In genomic region chr16:38363256-38363595, GRCm38 (mm10) we compare ENCODE assay signal across 27 mouse cellular contexts. TPM values are rescaled to one million over a fixed set of nuclear protein-coding genes. Genes with fewer than 3 reads are reported as not detected.
DNase-seq lines count a peak whose midpoint lies in the region; ATAC-seq and TF ChIP-seq lines count a peak whose summit lies in the region.
"Had no signal": no experiment of that assay in that cellular context is flagged by ENCODE, and none has a peak within 500 bp of the region (broad histone marks: within the 10 kb centered on the region; RNA-seq: fewer than 3 reads in every experiment).

No protein-coding gene starts in this region.

- peak overlapping the region; percentile 100 for H3K27ac ChIP-seq in heart, embryonic 12.5 days (ENCODE audit: poor library complexity, severe bottlenecking)
- no peak overlapping the region for H3K27ac ChIP-seq in liver, embryonic 12.5 days
- no peak overlapping the region for H3K27ac ChIP-seq in liver, postnatal 0 days (ENCODE audit: low read depth)
- H3K27ac ChIP-seq in stomach, embryonic 15.5 days, result no peak overlapping the region
- H3K27ac ChIP-seq: embryonic facial prominence, embryonic 12.5 days; forebrain, embryonic 13.5 days; hindbrain, embryonic 12.5 days; limb, embryonic 13.5 days; lung, embryonic 15.5 days had no signal

- peaks cover 6% of the 10 kb centered on the region for H3K36me3 ChIP-seq in heart, embryonic 12.5 days
- H3K36me3 ChIP-seq in liver, embryonic 12.5 days, result no peaks in the 10 kb centered on the region
- H3K36me3 ChIP-seq in liver, postnatal 0 days (replicated peaks; ENCODE audit: insufficient read depth, low read length), result no peaks in the 10 kb centered on the region
- H3K36me3 ChIP-seq in stomach, embryonic 15.5 days, result no peaks in the 10 kb centered on the region
- H3K36me3 ChIP-seq: embryonic facial prominence, embryonic 12.5 days; hindbrain, embryonic 12.5 days; limb, embryonic 13.5 days; lung, embryonic 15.5 days had no signal

- 7% methylated on average over 3 of the region's 3 CpGs for WGBS in heart, embryonic 12.5 days
- WGBS in liver, embryonic 12.5 days (ENCODE audit: insufficient replicate concordance), result 34% methylated on average over 3 of the region's 3 CpGs
- 42% methylated on average over 3 of the region's 3 CpGs for WGBS in liver, postnatal 0 days (ENCODE audit: insufficient replicate concordance)
- WGBS in stomach, embryonic 15.5 days, result 55% methylated on average over 3 of the region's 3 CpGs

- TF ChIP-seq EP300 in liver, postnatal 0 days (IDR thresholded peaks at IDR 0.05; ENCODE audit: low read depth), result no peak

- H3K4me2 ChIP-seq in heart, embryonic 12.5 days, result peak overlapping the region; percentile 83
- H3K4me2 ChIP-seq in liver, embryonic 12.5 days, result no peak overlapping the region
- no peak overlapping the region for H3K4me2 ChIP-seq in liver, postnatal 0 days (ENCODE audit: low read depth, low read length)
- peak overlapping the region; percentile 12; the same call in 1 of the 2 replicates for H3K4me2 ChIP-seq in stomach, embryonic 15.5 days
- H3K4me2 ChIP-seq: embryonic facial prominence, embryonic 12.5 days; forebrain, embryonic 13.5 days; hindbrain, embryonic 12.5 days; limb, embryonic 13.5 days; midbrain, embryonic 11.5 days had no signal

- H3K4me3 ChIP-seq in heart, embryonic 12.5 days, result peak overlapping the region; percentile 66
- no peak overlapping the region for H3K4me3 ChIP-seq in liver, embryonic 12.5 days
- H3K4me3 ChIP-seq in liver, postnatal 0 days (ENCODE audit: low read depth, low read length), result no peak overlapping the region
- H3K4me3 ChIP-seq in stomach, embryonic 15.5 days (replicated peaks), result peak overlapping the region; percentile 8
- H3K4me3 ChIP-seq: embryonic facial prominence, embryonic 12.5 days; erythroblast, embryonic 14.5 days; forebrain, embryonic 13.5 days; hindbrain, embryonic 12.5 days; limb, embryonic 13.5 days had no signal

- peaks cover 38% of the 10 kb centered on the region for H3K4me1 ChIP-seq in heart, embryonic 12.5 days (replicated peaks)
- peaks cover 60% of the 10 kb centered on the region for H3K4me1 ChIP-seq in liver, embryonic 12.5 days
- peaks cover 8% of the 10 kb centered on the region; the same call in 1 of the 2 replicates for H3K4me1 ChIP-seq in liver, postnatal 0 days (ENCODE audit: insufficient read depth)
- H3K4me1 ChIP-seq in stomach, embryonic 15.5 days, result peaks cover 8% of the 10 kb centered on the region

- TF ChIP-seq CTCF in liver, postnatal 0 days (IDR thresholded peaks at IDR 0.05; ENCODE audit: low read depth), result no peak

- H3K27me3 ChIP-seq in heart, embryonic 12.5 days (replicated peaks), result no peaks in the 10 kb centered on the region
- H3K27me3 ChIP-seq in liver, embryonic 12.5 days (replicated peaks), result no peaks in the 10 kb centered on the region
- H3K27me3 ChIP-seq in liver, postnatal 0 days (ENCODE audit: insufficient read depth, low read length), result no peaks in the 10 kb centered on the region
- H3K27me3 ChIP-seq in stomach, embryonic 15.5 days (replicated peaks), result no peaks in the 10 kb centered on the region
- H3K27me3 ChIP-seq: embryonic facial prominence, embryonic 12.5 days; forebrain, embryonic 13.5 days; limb, embryonic 13.5 days; lung, embryonic 15.5 days had no signal

- H3K9ac ChIP-seq in heart, embryonic 12.5 days, result peak overlapping the region; percentile 94
- 0 out of 2 replicates have a peak overlapping the region, but pooled peaks have one; percentile 10 for H3K9ac ChIP-seq in liver, embryonic 12.5 days
- H3K9ac ChIP-seq in liver, postnatal 0 days (replicated peaks), result no peak overlapping the region
- H3K9ac ChIP-seq in stomach, embryonic 15.5 days, result no peak overlapping the region
- H3K9ac ChIP-seq: embryonic facial prominence, embryonic 12.5 days; forebrain, embryonic 13.5 days; hindbrain, embryonic 12.5 days; limb, embryonic 13.5 days; lung, embryonic 15.5 days had no signal

- DNase-seq in heart, adult 9 months (ENCODE audit: low spot score in 2 of 2), result no peak
- no peak for DNase-seq in liver, postnatal 0 days
- no peak for DNase-seq in kidney, postnatal 4 days
- no peak for DNase-seq in adrenal gland, postnatal 36 days
- DNase-seq: adrenal gland, postnatal 10 days; B cell, adult 2 months; cerebellum, adult 11 months; cerebellum, postnatal 10 days; gastrocnemius, postnatal 25 days; right cerebral cortex, postnatal 4 days; thymus, postnatal 25 days had no signal

- no peaks in the 10 kb centered on the region for H3K9me3 ChIP-seq in heart, embryonic 12.5 days (replicated peaks)
- no peaks in the 10 kb centered on the region for H3K9me3 ChIP-seq in liver, embryonic 12.5 days (replicated peaks)
- H3K9me3 ChIP-seq in liver, postnatal 0 days (ENCODE audit: low read length), result no peaks in the 10 kb centered on the region
- H3K9me3 ChIP-seq in stomach, embryonic 15.5 days, result no peaks in the 10 kb centered on the region
- H3K9me3 ChIP-seq: embryonic facial prominence, embryonic 12.5 days; forebrain, embryonic 13.5 days; hindbrain, embryonic 12.5 days; limb, embryonic 13.5 days; lung, embryonic 15.5 days had no signal

- 0 out of 2 replicates have a peak, but pooled peaks have one; percentile 1 for ATAC-seq in heart, embryonic 12.5 days (ENCODE audit: insufficient number of reproducible peaks, low FRiP score)
- ATAC-seq in liver, embryonic 12.5 days, result no peak
- ATAC-seq in liver, postnatal 0 days, result no peak
- 0 out of 2 replicates have a peak, but pooled peaks have one; percentile 12 for ATAC-seq in granulocyte monocyte progenitor cell, adult 5-6 weeks (replicated peaks; ENCODE audit: poor library complexity, severe bottlenecking)
- ATAC-seq in stomach, embryonic 15.5 days (ENCODE audit: insufficient read depth, low FRiP score, low read depth), result no peak
- ATAC-seq: forebrain, embryonic 13.5 days had no signal

RNA-seq across cellular contexts. Expression of gene Popdc2, which starts 1.2 kb away (rescaled TPM):
- 308 and 330 TPM in 2 replicates for polyA plus RNA-seq in heart, embryonic 12.5 days (2016; fragmentation: Nextera tagmentation; extraction: Ambion mirVana)
- 20.3 and 24.8 TPM in 2 replicates for polyA plus RNA-seq in liver, embryonic 12.5 days (2016; fragmentation: Nextera tagmentation; extraction: Ambion mirVana)
- 10.8 and 12.6 TPM in 2 replicates for polyA plus RNA-seq in liver, postnatal 0 days (2015; fragmentation: Nextera tagmentation; extraction: Ambion mirVana)
- not detected in 2 replicates for total RNA-seq in granulocyte monocyte progenitor cell, adult 5-6 weeks (2014; fragmentation: Nextera tagmentation)
- total RNA-seq in granulocyte monocyte progenitor cell, adult 5-6 weeks (2017), result not detected in 2 replicates
- 9.9 and 13.7 TPM in 2 replicates for polyA plus RNA-seq in stomach, embryonic 15.5 days (2015; fragmentation: Nextera tagmentation; extraction: Ambion mirVana)
- total RNA-seq in adrenal gland, postnatal 36 days (2021), result 1 to 10 TPM; 1.3 to 1.8 TPM

RNA-seq across cellular contexts. Expression of gene Gm21987, which starts 16.4 kb away (rescaled TPM):
- 2.5 and 3.8 TPM in 2 replicates for polyA plus RNA-seq in heart, embryonic 12.5 days (2016; fragmentation: Nextera tagmentation; extraction: Ambion mirVana)
- polyA plus RNA-seq in liver, embryonic 12.5 days (2016; fragmentation: Nextera tagmentation; extraction: Ambion mirVana), result not detected in 2 replicates
- not detected in 2 replicates for polyA plus RNA-seq in liver, postnatal 0 days (2015; fragmentation: Nextera tagmentation; extraction: Ambion mirVana)
- not detected in 2 replicates for total RNA-seq in granulocyte monocyte progenitor cell, adult 5-6 weeks (2014; fragmentation: Nextera tagmentation)
- total RNA-seq in granulocyte monocyte progenitor cell, adult 5-6 weeks (2017), result not detected in 2 replicates
- polyA plus RNA-seq in stomach, embryonic 15.5 days (2015; fragmentation: Nextera tagmentation; extraction: Ambion mirVana), result not detected in 2 replicates
- total RNA-seq in adrenal gland, postnatal 36 days (2021), result under 1 TPM in 1 of 2 experiments, not detected in 1; 0.95 TPM
- total RNA-seq: adrenal gland, postnatal 10 days; gastrocnemius, postnatal 25 days; layer of hippocampus, postnatal 14 days; left cerebral cortex, postnatal 10 days had no signal
- polyA plus RNA-seq: brain, embryonic 14.5 days; embryonic facial prominence, embryonic 12.5 days; forebrain, embryonic 13.5 days; hindbrain, embryonic 12.5 days; kidney, embryonic 16.5 days; limb, embryonic 13.5 days; lung, embryonic 15.5 days; midbrain, embryonic 11.5 days; neural tube, embryonic 11.5 days had no signal

RNA-seq across cellular contexts. Expression of gene Cox17, which starts 16.4 kb away (rescaled TPM):
- polyA plus RNA-seq in heart, embryonic 12.5 days (2016; fragmentation: Nextera tagmentation; extraction: Ambion mirVana), result 301 and 307 TPM in 2 replicates
- polyA plus RNA-seq in liver, embryonic 12.5 days (2016; fragmentation: Nextera tagmentation; extraction: Ambion mirVana), result 404 and 417 TPM in 2 replicates
- polyA plus RNA-seq in liver, postnatal 0 days (2015; fragmentation: Nextera tagmentation; extraction: Ambion mirVana), result 274 and 276 TPM in 2 replicates
- 124 and 168 TPM in 2 replicates for total RNA-seq in granulocyte monocyte progenitor cell, adult 5-6 weeks (2014; fragmentation: Nextera tagmentation)
- 185 and 260 TPM in 2 replicates for total RNA-seq in granulocyte monocyte progenitor cell, adult 5-6 weeks (2017)
- polyA plus RNA-seq in stomach, embryonic 15.5 days (2015; fragmentation: Nextera tagmentation; extraction: Ambion mirVana), result 181 and 190 TPM in 2 replicates
- total RNA-seq in adrenal gland, postnatal 36 days (2021), result 100 to 1,000 TPM; 288 to 296 TPM

RNA-seq across cellular contexts. Expression of gene Maats1, which starts 21.3 kb away (rescaled TPM):
- 0.09 TPM in 1 of 2 replicates, not detected in the other for polyA plus RNA-seq in heart, embryonic 12.5 days (2016; fragmentation: Nextera tagmentation; extraction: Ambion mirVana)
- polyA plus RNA-seq in liver, embryonic 12.5 days (2016; fragmentation: Nextera tagmentation; extraction: Ambion mirVana), result 0.05 TPM in 1 of 2 replicates, not detected in the other
- polyA plus RNA-seq in liver, postnatal 0 days (2015; fragmentation: Nextera tagmentation; extraction: Ambion mirVana), result 0.04 TPM in 1 of 2 replicates, not detected in the other
- not detected in 2 replicates for total RNA-seq in granulocyte monocyte progenitor cell, adult 5-6 weeks (2014; fragmentation: Nextera tagmentation)
- not detected in 2 replicates for total RNA-seq in granulocyte monocyte progenitor cell, adult 5-6 weeks (2017)
- 0.09 and 0.14 TPM in 2 replicates for polyA plus RNA-seq in stomach, embryonic 15.5 days (2015; fragmentation: Nextera tagmentation; extraction: Ambion mirVana)
- under 1 TPM; 0.66 to 0.70 TPM for total RNA-seq in adrenal gland, postnatal 36 days (2021)
- total RNA-seq: gastrocnemius, postnatal 25 days had no signal
- polyA plus RNA-seq: erythroblast, embryonic 14.5 days had no signal

Comparison
In these comparisons a context has a peak if more than half of its experiments do, and no peak if none do; other contexts are left out.
1. H3K9ac ChIP-seq: peak in heart, embryonic 12.5 days (single experiment) and liver, embryonic 12.5 days (single experiment); none in liver, postnatal 0 days (single experiment) and stomach, embryonic 15.5 days (single experiment).
2. ATAC-seq: peak in heart, embryonic 12.5 days (single experiment) and granulocyte monocyte progenitor cell, adult 5-6 weeks (single experiment); none in liver, embryonic 12.5 days (single experiment), liver, postnatal 0 days (single experiment) and stomach, embryonic 15.5 days (single experiment).
3. H3K4me2 ChIP-seq: peak in heart, embryonic 12.5 days (single experiment) and stomach, embryonic 15.5 days (single experiment); none in liver, embryonic 12.5 days (single experiment) and liver, postnatal 0 days (single experiment).
4. H3K4me3 ChIP-seq: peak in heart, embryonic 12.5 days (single experiment) and stomach, embryonic 15.5 days (single experiment); none in liver, embryonic 12.5 days (single experiment) and liver, postnatal 0 days (single experiment).
5. RNA of gene Popdc2, which starts 1.2 kb away (polyA plus RNA-seq): 308 to 330 TPM in heart, embryonic 12.5 days; 20.3 to 24.8 TPM in liver, embryonic 12.5 days, 9.9 to 13.7 TPM in stomach, embryonic 15.5 days and 10.8 to 12.6 TPM in liver, postnatal 0 days; every median in the first group is over 10 times any median in the second.